Mouse (Mus musculus) gastrocnemius, postnatal 14 days (tissue): ENCODE data around the gene Zfp790. TPM values are rescaled to one million over a fixed set of nuclear protein-coding genes. Genes with fewer than 3 reads are reported as not detected.
"Not testable (repeated sequence)": the region's sequence is repeated elsewhere in the genome, so short reads cannot be mapped to it uniquely, and the experiment has no call there.

ENCODE experiments used
- DNase-seq: peaks from one replicate; pipeline ENCODE4 v3.0.0; 2021; ENCODE audit warnings: mixed read lengths
- intact Hi-C: fragments of 180-260 bp; cut with DNase I; formaldehyde crosslinking; loops from one replicate; pipeline ENCODE4 v1.15.1; 2025; ENCODE audit warnings: low total_unique reads
- microRNA-seq, 2 experiments: library from miRNA; unstranded; fragments of <30 nt; microRNA quantifications; one replicate each; pipeline ENCODE4 v1.2.0; 2021
- total RNA-seq, 2 experiments: library from RNA; stranded (reverse); gene quantifications; 2 replicates each; pipeline ENCODE4 v1.2.3; 2021

Gene Zfp790
- total RNA-seq, 2 experiments from 2014 or later: 9.1 to 9.7 TPM

DNA sequence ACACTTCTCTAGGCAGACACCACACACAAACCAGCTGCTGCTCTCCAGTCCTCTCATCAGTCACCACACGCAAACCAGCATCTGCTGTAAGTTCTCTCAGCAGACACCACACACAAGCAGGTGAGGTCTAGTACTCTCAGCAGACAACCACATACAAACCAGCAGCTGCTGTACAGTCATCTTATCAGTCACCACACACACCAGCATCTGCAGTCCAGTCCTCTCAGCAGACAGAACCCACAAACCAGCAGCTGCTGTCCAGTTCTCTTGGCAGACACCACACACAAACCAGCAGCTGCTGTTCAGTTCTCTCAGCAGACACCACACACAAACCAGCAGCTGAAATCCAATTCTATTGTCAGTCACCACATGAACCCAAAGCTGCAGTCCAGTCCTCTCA, 20.9 kb downstream of the Zfp790 start:
- DNase-seq: no peak
- intact Hi-C loops: no loop called here

DNA sequence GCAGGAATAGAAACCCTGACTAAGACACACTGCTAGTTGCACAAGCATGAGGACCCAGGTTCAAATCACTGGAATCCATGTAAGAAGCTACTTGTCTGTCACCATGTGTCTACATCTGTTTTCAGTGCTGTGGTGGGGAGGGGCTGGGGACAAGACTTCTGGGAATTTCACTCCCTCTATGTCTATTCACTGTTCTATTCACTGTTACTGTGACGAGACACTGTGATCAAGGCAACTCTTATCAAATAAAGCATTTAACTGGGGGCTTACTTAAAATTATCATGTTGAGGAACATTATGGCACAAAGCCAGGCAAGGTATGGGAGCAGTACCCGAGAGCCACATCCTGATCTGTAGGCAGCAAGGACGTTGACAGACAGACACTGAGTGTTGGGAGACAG, 23.3 kb downstream of the Zfp790 start:
- intact Hi-C loops: no loop called here
- no peak for DNase-seq

DNA sequence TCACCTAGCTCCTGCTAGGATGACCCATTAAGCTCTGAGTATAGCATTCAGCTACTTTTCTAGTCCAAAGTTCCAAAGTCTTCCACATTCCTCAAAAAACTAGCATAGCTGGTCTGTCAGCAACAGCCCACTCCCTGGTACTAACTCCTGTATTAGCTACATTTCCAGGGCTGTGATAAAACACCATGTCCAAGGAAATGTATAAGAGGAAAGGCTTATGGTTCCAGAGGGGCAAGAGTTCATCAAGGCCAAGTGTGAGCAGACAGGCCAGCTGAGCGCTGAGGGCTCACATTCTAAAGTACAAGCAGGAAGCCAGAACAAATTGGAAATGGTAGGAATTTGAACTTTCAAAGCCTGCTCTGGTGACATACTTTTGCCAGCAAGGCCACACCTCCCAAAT, 26.2 kb downstream of the Zfp790 start:
- DNase-seq: no peak
- intact Hi-C loops: no loop called here

DNA sequence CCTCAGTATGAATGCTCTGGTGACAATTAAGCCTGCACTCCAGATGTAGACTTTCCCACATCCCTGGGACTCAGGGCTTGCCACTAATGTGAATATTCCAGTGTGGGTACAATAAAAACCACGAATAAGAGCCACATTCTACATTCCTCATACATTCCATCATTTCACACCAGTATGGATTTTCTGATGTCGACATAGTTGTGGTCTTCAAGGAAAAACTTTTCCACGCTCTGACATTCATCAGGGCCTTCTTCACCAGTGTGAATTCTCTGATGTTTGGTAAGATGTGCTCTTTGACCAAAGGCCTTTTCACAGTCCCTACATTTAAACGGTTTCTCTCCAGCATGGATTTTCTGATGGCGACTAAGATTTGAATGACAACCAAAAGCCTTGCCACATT, 28.7 kb downstream of the Zfp790 start:
- DNase-seq: no peak
- intact Hi-C loops: no loop called here

DNA sequence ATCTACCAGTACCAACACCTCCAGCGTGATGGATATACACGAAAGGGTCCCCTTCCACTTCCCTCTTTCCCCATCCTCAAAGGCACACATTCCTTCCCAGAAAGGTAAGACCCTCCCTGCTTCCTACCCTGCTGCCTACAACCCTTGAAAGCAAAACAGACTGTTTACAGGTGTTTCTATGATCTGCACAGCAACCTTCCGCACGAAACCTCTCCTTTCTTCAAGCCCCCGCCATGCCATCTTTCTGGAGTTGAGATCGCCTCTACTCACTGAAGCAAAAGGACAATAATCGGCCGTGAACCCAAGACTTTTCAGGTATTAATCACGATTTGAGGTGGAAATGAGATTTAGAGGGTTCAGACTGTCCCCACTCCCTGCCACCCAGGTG, 36.9 kb downstream of the Zfp790 start:
- no peak for DNase-seq
- intact Hi-C loops: no loop called here

DNA sequence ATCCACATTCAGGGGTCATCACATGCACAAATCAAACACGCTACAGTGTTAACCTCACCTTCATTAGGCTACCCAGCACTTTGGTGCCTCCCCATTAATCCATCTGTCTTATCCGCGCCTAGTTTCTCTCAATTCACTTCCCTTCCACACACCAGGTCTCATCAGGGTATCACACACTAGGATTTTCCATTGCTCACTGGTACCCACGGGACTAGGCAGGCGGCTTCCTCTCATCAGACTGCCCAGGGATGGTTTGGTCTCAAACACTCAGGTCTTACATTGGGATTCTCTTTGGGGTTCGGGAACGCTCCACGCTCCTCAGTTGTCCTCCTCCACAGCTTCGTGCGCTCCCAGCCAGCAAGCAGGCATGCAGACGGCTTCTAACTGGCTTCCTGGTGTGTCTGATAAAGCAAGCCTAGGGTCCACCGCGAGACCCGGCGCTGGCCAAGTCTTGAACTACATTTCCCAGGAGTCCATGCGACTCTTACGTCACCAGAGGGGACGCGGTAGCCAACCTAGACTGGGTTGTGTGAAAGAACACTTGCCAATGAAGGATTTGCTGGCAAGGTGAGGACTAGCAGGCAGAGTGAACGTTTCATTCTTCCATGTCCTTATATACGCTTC, 37.4 kb downstream of the Zfp790 start, which contains the start of gene Zfp940:
TSS of gene Zfp940 (minus strand) at position 451 of the 624 bp plus-strand sequence.
- DNase-seq: peak; percentile 70
- intact Hi-C loops: no loop called here

DNA sequence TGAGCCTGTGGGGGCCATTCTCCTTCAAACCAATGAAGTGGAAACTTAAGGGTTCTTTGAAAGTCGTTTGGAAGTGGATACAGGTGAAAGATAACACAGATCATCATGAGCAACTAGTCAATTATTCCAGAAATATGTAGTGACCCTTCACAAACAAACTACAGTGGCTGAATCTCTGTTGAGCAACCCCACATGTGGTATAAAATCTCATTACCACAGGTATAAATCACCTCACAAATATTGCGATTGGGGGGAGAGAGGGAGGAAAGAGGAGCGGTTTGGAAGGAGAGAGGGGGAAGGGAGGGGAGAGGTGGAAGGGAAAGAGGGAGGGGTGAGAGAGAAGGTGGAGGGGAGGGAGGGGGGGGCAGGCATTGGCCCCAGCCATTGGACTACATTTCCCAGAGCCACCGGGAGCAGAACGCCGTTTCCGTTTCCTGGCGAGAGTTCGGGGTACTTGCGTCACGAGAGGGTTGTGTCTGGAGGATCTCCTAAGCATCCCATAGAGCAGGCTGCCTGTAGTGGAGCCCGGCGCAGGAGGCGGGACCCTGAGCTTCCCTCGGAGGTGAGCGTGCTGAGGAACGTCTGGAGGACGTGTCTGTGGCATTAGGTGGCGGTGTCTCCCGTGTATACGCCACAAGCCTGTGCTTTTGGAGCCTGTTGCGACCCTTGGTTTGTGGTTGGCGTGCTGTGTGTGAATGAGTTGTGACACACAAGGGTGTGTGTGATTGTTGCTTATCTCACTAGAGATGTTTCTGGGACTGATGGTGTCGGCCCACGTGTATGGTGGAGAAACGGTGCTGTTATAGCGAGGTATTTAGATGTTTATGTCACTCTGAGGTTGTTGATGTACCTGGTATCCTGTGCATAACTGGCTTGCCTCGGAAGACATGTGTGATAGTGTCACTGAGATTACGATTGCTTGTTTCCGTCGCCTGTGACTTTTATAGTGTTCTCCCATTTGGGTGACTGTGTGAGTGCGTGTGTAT, 43.9 kb downstream of the Zfp790 start, which contains the start of gene Zfp420:
TSS of gene Zfp420 (plus strand) at position 448 of the 986 bp plus-strand sequence.
- intact Hi-C loops: no loop called here
- peak; percentile 90 for DNase-seq

DNA sequence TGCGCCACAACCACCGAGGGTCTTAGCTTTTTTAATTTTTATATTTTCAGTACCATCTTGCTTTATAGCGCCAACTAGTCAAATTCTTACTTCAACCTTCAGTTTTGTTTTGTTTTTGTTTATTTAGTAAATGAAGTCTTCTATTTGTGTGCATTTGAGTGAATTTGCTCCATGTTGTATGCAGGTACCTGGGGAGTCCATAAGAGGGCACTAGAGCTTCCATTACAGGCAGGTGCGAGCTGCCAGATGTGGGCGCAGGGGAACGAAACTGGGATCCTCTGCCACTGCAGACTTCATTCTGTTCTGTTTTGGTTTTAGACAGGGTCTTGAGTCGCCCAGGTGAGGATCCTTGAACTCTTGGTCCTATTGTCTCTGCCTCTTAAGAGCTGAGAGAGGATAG, 45.7 kb downstream of the Zfp790 start:
- intact Hi-C loops: no loop called here
- no peak for DNase-seq

DNA sequence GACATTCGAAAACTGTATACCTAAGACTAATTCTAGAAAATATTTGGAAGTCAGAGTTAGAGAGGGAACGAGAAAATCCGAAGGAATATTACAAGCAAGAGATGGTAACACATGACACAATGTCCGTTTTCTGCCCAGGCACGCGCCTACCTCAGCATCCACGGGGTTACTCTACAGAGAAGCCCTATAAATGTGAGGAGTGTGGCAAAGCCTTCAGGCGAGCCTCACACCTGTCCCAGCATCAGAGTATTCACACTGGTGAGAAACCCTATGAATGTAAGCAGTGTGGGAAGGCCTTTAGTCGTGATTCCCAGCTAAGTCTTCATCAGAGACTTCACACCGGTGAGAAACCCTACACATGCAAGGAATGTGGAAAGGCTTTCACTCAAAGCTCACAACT, 58.3 kb downstream of the Zfp790 start:
- intact Hi-C loops: no loop called here
- DNase-seq: no peak

DNA sequence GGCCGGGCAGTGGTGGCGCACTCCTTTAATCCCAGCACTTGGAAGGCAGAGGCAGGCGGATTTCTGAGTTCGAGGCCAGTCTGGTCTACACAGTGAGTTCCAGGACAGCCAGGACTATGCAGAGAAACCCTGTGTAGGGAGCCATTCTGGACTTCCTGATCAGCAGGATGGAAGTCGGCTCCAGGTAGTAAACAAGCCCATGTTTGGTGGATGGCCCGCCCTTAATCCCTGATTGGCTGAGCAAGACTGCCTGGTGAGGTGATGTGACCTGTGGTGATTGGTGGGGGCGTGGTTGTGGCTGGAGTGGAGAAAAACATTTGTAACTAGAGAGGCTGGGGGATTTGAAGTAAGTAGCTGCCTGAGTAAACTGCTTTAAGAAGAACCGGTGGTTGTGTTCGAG, 61.6 kb downstream of the Zfp790 start:
- intact Hi-C loops, DNase-seq: not testable (repeated sequence)

DNA sequence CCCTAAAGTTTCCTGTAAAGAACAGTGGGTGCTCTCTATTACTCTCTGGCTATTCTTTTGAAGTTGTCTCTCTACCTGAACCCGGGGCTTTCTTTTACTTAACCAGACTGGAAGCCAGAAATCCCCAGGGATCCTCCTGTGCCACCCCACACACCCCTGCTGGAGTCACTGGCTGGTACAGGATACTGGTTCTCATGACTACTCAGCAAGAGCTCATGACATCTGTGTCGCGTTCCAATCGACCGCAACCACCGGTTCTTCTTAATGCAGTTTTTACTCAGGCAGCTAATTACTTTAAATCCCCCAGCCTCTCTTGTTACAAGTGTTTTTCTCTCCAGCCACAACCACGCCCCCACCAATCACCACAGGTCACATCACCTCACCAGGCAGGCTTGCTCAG, 64.1 kb downstream of the Zfp790 start:
- intact Hi-C loops: no loop called here
- DNase-seq: no peak

Small RNAs within 50 kb of the gene (microRNA-seq; reads per million reads assigned to microRNA genes)
- 0.32 to 3.5 reads per million in 2 experiments for gene Mir1964

Other genes starting within 250 kb of the Zfp790 start
- gene Catsperg2, start 89.1 kb upstream of the Zfp790 start, total RNA-seq: not detected
- gene Zfp84, start 47.6 kb upstream of the Zfp790 start, total RNA-seq: 1 to 10 TPM; 8.3 to 8.5 TPM
- 1 to 10 TPM; 2.6 to 3.2 TPM for gene Zfp30, start 32.1 kb upstream of the Zfp790 start, total RNA-seq
- under 1 TPM; 0.27 to 0.35 TPM for gene Zfp940, start 37.6 kb downstream of the Zfp790 start, total RNA-seq
- gene Zfp420, start 43.9 kb downstream of the Zfp790 start, total RNA-seq: 1 to 10 TPM; 2.2 to 2.6 TPM
- 1 to 10 TPM; 6.0 to 8.0 TPM for gene Zfp27, start 90.5 kb downstream of the Zfp790 start, total RNA-seq
- gene Zfp383, start 92.1 kb downstream of the Zfp790 start, total RNA-seq: 1 to 10 TPM; 5.9 to 8.1 TPM
- 1 to 10 TPM; 4.8 to 7.3 TPM for gene Zfp74, start 138.0 kb downstream of the Zfp790 start, total RNA-seq
- 10 to 100 TPM; 28.5 to 42.5 TPM for gene Zfp568, start 167.8 kb downstream of the Zfp790 start, total RNA-seq
- 1 to 10 TPM; 1.5 to 2.0 TPM for gene Zfp14, start 235.3 kb downstream of the Zfp790 start, total RNA-seq